Mouse (Mus musculus) kidney, embryonic 15.5 days (tissue): ENCODE results near the gene Nphs2. TPM values are rescaled to one million over a fixed set of nuclear protein-coding genes. Genes with fewer than 3 reads are reported as not detected.
A peak's percentile ranks its signal among the peaks of the same experiment; 100 is the strongest.
"Not testable (repeated sequence)": the region's sequence is repeated elsewhere in the genome, so short reads cannot be mapped to it uniquely, and the experiment has no call there.

Experiments used
- ATAC-seq: fragments of 200-750 bp; cut with Nextera tagmentation; replicated peaks from 2 replicates; pipeline ENCODE4 v1.8.0; 2017; ENCODE audit warnings: moderate TSS enrichment; ENCODE audit not compliant: low FRiP score
- H3K27ac ChIP-seq: fragments of 300-500 bp; sonication (generic); 2 replicates; pipeline ENCODE4 v1.5.1; 2015; ENCODE audit warnings: mild to moderate bottlenecking, inconsistent platforms
- H3K27me3 ChIP-seq: fragments of 300-500 bp; sonication (generic); 2 replicates; pipeline ENCODE4 v1.6.1; 2015; ENCODE audit warnings: inconsistent platforms
- H3K36me3 ChIP-seq: fragments of 300-500 bp; sonication (generic); 2 replicates; pipeline ENCODE4 v1.6.1; 2015; ENCODE audit warnings: inconsistent platforms
- H3K4me1 ChIP-seq: fragments of 300-500 bp; sonication (generic); 2 replicates; pipeline ENCODE4 v1.6.1; 2015; ENCODE audit warnings: inconsistent platforms
- H3K4me2 ChIP-seq: fragments of 300-500 bp; sonication (generic); 2 replicates; pipeline ENCODE4 v1.6.1; 2015; ENCODE audit warnings: moderate library complexity, mild to moderate bottlenecking, inconsistent platforms
- H3K4me3 ChIP-seq: fragments of 300-500 bp; sonication (generic); replicated peaks from 2 replicates; pipeline ENCODE4 v1.5.1; 2015; ENCODE audit warnings: mild to moderate bottlenecking, inconsistent platforms
- H3K9ac ChIP-seq: fragments of 300-500 bp; sonication (generic); 2 replicates; pipeline ENCODE4 v1.6.1; 2015; ENCODE audit warnings: mild to moderate bottlenecking, inconsistent platforms
- H3K9me3 ChIP-seq: fragments of 300-500 bp; sonication (generic); replicated peaks from 2 replicates; pipeline ENCODE4 v1.6.1; 2016; ENCODE audit warnings: inconsistent platforms
- WGBS: fragments of 180-500 bp; shearing (Covaris S2); methylation state at CpG from one replicate; pipeline ENCODE4 v1.1.7; 2015; ENCODE audit warnings: mixed read lengths; 5-methylcytosine and 5-hydroxymethylcytosine counted together
- polyA plus RNA-seq: library from polyadenylated mRNA; unstranded; fragments of >200 nt; fragmentation: Nextera tagmentation; extraction: Ambion mirVana; gene quantifications from 2 replicates; pipeline ENCODE4 v1.2.1, GENCODE M21; 2015

Nphs2 gene
- polyA plus RNA-seq, 1 experiment from 2014 or later: 33.6 TPM

- not testable (repeated sequence) for H3K36me3 ChIP-seq, ATAC-seq, H3K27me3 ChIP-seq, H3K9ac ChIP-seq, H3K9me3 ChIP-seq, H3K4me2 ChIP-seq, H3K4me3 ChIP-seq, H3K27ac ChIP-seq, H3K4me1 ChIP-seq
- WGBS: 74% methylated on average over 10 of the region's 10 CpGs
Measured at GRCm38 (mm10) chr1:156289222-156289587, 21.3 kb upstream of the Nphs2 start.

- Histone ChIP-seq H3K27me3 (no peaks in the 10 kb centered on the region), H3K9ac (no peak overlapping the region), H3K9me3 (no peaks in the 10 kb centered on the region), H3K4me1 (no peaks in the 10 kb centered on the region), H3K4me3 (no peak overlapping the region), H3K4me2 (no peak overlapping the region), H3K36me3 (no peaks in the 10 kb centered on the region), H3K27ac (no peak overlapping the region)
- WGBS: 93% methylated on average over 6 of the region's 6 CpGs
- no peak for ATAC-seq
Measured at GRCm38 (mm10) chr1:156290016-156290415, 20.5 kb upstream of the Nphs2 start.

GRCm38 (mm10) chr1:156302911-156303749 lies 7.4 kb upstream of the Nphs2 start, which contains the start of gene Tdrd5:
Gene Tdrd5, minus strand, starts transcription at chr1:156303664.
- H3K27me3 ChIP-seq: peaks cover 62% of the 10 kb centered on the region
- H3K9ac ChIP-seq: peak within 1 kb of the TSS; percentile 44; the same call in 1 of the 2 replicates
- no peaks in the 10 kb centered on the region for H3K9me3 ChIP-seq
- peak; percentile 88 for ATAC-seq
- peak within 1 kb of the TSS; percentile 92 for H3K4me2 ChIP-seq
- H3K4me1 ChIP-seq: peaks cover 10% of the 10 kb centered on the region; the same call in 1 of the 2 replicates
- WGBS: under 1% methylated on average over 71 of the region's 85 CpGs
- no peaks in the 10 kb centered on the region for H3K36me3 ChIP-seq
- peak within 1 kb of the TSS; percentile 63 for H3K4me3 ChIP-seq
- H3K27ac ChIP-seq: no peak within 1 kb of the TSS

- Histone ChIP-seq H3K36me3 (no peaks in the 10 kb centered on the region), H3K4me3 (no peak overlapping the region), H3K9ac (no peak overlapping the region), H3K27me3 (peaks cover 82% of the 10 kb centered on the region), H3K4me2 (no peak overlapping the region), H3K27ac (no peak overlapping the region), H3K9me3 (no peaks in the 10 kb centered on the region), H3K4me1 (peaks cover 8% of the 10 kb centered on the region)
- no peak for ATAC-seq
- 62% methylated on average over 1 of the region's 1 CpGs for WGBS
Measured at GRCm38 (mm10) chr1:156308595-156308994, 1.9 kb upstream of the Nphs2 start.

- Histone ChIP-seq H3K4me3 (no peak overlapping the region), H3K27me3 (no peaks in the 10 kb centered on the region), H3K9me3 (no peaks in the 10 kb centered on the region), H3K27ac (no peak overlapping the region), H3K36me3 (no peaks in the 10 kb centered on the region), H3K4me2 (no peak overlapping the region), H3K9ac (no peak overlapping the region), H3K4me1 (no peaks in the 10 kb centered on the region)
- ATAC-seq: no peak
- WGBS: 81% methylated on average over 9 of the region's 9 CpGs
Measured at GRCm38 (mm10) chr1:156323126-156323525, 12.6 kb downstream of the Nphs2 start.

GRCm38 (mm10) chr1:156340847-156341246 lies 30.3 kb downstream of the Nphs2 start:
- ATAC-seq: no peak
- 75% methylated on average over 4 of the region's 4 CpGs for WGBS
- Histone ChIP-seq H3K4me3 (no peak overlapping the region), H3K36me3 (no peaks in the 10 kb centered on the region), H3K9ac (no peak overlapping the region), H3K27ac (no peak overlapping the region), H3K27me3 (no peaks in the 10 kb centered on the region), H3K4me1 (no peaks in the 10 kb centered on the region), H3K9me3 (no peaks in the 10 kb centered on the region), H3K4me2 (no peak overlapping the region)

- Histone ChIP-seq H3K27me3 (no peaks in the 10 kb centered on the region), H3K36me3 (no peaks in the 10 kb centered on the region), H3K9me3 (no peaks in the 10 kb centered on the region), H3K9ac (no peak overlapping the region), H3K4me3 (no peak overlapping the region), H3K27ac (no peak overlapping the region), H3K4me1 (no peaks in the 10 kb centered on the region), H3K4me2 (no peak overlapping the region)
- 75% methylated on average over 4 of the region's 4 CpGs for WGBS
- ATAC-seq: no peak
Measured at GRCm38 (mm10) chr1:156344433-156344832, 33.9 kb downstream of the Nphs2 start.

GRCm38 (mm10) chr1:156345633-156346032 lies 35.1 kb downstream of the Nphs2 start:
- Histone ChIP-seq H3K36me3 (no peaks in the 10 kb centered on the region), H3K4me3 (no peak overlapping the region)
- 91% methylated on average over 4 of the region's 4 CpGs for WGBS

GRCm38 (mm10) chr1:156349031-156349430 lies 38.5 kb downstream of the Nphs2 start:
- Histone ChIP-seq H3K4me1 (no peaks in the 10 kb centered on the region), H3K4me2 (no peak overlapping the region), H3K36me3 (no peaks in the 10 kb centered on the region), H3K4me3 (no peak overlapping the region), H3K27me3 (no peaks in the 10 kb centered on the region), H3K9ac (no peak overlapping the region), H3K27ac (no peak overlapping the region), H3K9me3 (no peaks in the 10 kb centered on the region)
- 82% methylated on average over 4 of the region's 4 CpGs for WGBS
- ATAC-seq: no peak

More at GRCm38 (mm10) chr1:156345633-156346032, 35.1 kb downstream of the Nphs2 start:
- H3K9me3 ChIP-seq: no peaks in the 10 kb centered on the region
- H3K27me3 ChIP-seq: no peaks in the 10 kb centered on the region
- ATAC-seq: no peak
- H3K4me2 ChIP-seq: no peak overlapping the region
- H3K9ac ChIP-seq: no peak overlapping the region
- no peaks in the 10 kb centered on the region for H3K4me1 ChIP-seq
- no peak overlapping the region for H3K27ac ChIP-seq

- H3K27ac ChIP-seq: no peak overlapping the region
- WGBS: 86% methylated on average over 4 of the region's 4 CpGs
Measured at GRCm38 (mm10) chr1:156350441-156350840, 39.9 kb downstream of the Nphs2 start.

GRCm38 (mm10) chr1:156352466-156352865 lies 41.9 kb downstream of the Nphs2 start:
- ATAC-seq: no peak
- H3K27me3 ChIP-seq: no peaks in the 10 kb centered on the region
- no peak overlapping the region for H3K4me3 ChIP-seq
- no peaks in the 10 kb centered on the region for H3K36me3 ChIP-seq
- H3K27ac ChIP-seq: no peak overlapping the region
- H3K9ac ChIP-seq: no peak overlapping the region
- H3K4me1 ChIP-seq: no peaks in the 10 kb centered on the region
- WGBS: 75% methylated on average over 2 of the region's 2 CpGs
- no peaks in the 10 kb centered on the region for H3K9me3 ChIP-seq
- no peak overlapping the region for H3K4me2 ChIP-seq

More at GRCm38 (mm10) chr1:156350441-156350840, 39.9 kb downstream of the Nphs2 start:
- Histone ChIP-seq H3K27me3 (no peaks in the 10 kb centered on the region), H3K9me3 (no peaks in the 10 kb centered on the region), H3K4me3 (no peak overlapping the region), H3K36me3 (no peaks in the 10 kb centered on the region), H3K9ac (no peak overlapping the region), H3K4me1 (no peaks in the 10 kb centered on the region), H3K4me2 (no peak overlapping the region)
- no peak for ATAC-seq

GRCm38 (mm10) chr1:156365740-156366139 lies 55.2 kb downstream of the Nphs2 start, which contains the start of gene Gm2000:
Gene Gm2000, plus strand, starts transcription at chr1:156366040.
- no peak within 1 kb of the TSS for H3K4me3 ChIP-seq
- no peak within 1 kb of the TSS for H3K27ac ChIP-seq
- no peak within 1 kb of the TSS for H3K4me2 ChIP-seq
- 0 out of 2 replicates have a peak, but pooled peaks cover 4% of the 10 kb centered on the region for H3K9me3 ChIP-seq
- no peaks in the 10 kb centered on the region for H3K4me1 ChIP-seq
- no peak within 1 kb of the TSS for H3K9ac ChIP-seq
- no peaks in the 10 kb centered on the region for H3K27me3 ChIP-seq
- H3K36me3 ChIP-seq: no peaks in the 10 kb centered on the region
- no peak for ATAC-seq
- 88% methylated on average over 8 of the region's 8 CpGs for WGBS
